Mouse (Mus musculus) adrenal gland, adult 18-20 months (tissue): ENCODE results near the gene Ccn2. TPM values are rescaled to one million over a fixed set of nuclear protein-coding genes. Genes with fewer than 3 reads are reported as not detected.
A peak's percentile ranks its signal among the peaks of the same experiment; 100 is the strongest.
"Not testable (repeated sequence)": the region's sequence is repeated elsewhere in the genome, so short reads cannot be mapped to it uniquely, and the experiment has no call there.

Experiments used
- DNase-seq, 2 experiments: peaks; one replicate each; pipeline ENCODE4 v3.0.0; 2021 to 2022; ENCODE audit warnings: low spot score in 2 of 2
- total RNA-seq, 2 experiments: library from RNA; stranded (reverse); gene quantifications; 1 replicate in 1 of 2; 2 replicates in 1 of 2; pipeline ENCODE4 v1.2.3; 2021

Gene Ccn2
- total RNA-seq, 2 experiments from 2014 or later: 109 to 111 TPM

DNA sequence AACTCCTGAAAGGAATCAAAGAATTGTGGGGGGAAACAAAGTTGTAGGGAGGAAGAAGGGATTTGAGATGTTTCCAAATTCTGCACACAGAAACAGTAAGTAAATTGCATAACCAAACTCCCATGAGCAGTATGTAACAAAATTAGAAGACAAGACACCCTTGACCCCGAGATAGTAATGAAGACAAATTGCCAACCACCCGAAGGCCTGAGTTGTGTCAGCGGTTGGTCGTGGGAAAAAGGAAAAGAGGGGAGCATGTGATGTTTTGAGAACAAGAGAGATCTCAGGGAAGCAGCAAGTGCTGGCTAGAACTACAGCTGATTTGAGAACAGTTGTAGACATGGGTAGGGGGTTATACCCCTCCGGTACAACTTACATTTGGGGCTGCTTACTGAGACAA is 4.6 kb downstream of the Ccn2 start:
- DNase-seq: no peak

DNA sequence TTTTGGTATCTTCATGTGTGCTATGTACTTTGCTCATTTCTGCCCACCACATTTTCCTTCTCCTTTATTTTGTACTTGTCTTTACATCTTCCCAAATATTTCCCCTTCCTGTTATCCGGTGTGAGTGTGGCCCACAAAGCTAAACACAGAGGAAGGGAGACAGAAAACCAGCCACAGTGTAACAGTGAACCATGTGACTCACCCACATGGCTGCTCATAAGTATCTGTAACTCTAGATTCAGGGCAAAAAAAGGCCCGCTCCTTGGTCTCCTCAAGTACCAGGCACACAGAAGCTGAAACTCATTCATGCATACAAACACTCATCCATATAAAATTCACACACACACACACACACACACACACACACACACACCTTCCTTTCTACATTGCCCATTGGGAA is 7.8 kb downstream of the Ccn2 start:
- no peak for DNase-seq

- no peak for DNase-seq
These were observed 8.5 kb downstream of the Ccn2 start for GRCm38 (mm10) chr10:24603727-24604126.

DNA sequence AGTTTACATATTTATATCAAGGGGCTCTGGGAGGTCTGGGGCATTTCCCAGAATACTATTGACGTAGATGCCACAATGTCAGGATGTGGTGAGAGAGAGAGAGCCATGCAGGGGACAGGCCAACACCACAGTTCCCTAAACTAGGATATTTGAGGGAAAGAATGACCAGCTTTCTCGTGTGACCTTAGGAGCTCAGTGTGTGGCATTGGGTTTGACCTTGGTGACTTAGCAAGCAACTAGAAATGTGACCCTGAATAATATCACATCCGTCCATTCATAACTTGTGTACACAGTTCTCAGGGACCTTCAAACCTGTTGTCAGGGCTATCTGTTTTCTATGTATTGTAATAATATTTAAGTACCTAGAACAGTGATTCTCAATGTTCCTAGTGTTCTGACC is 13.9 kb downstream of the Ccn2 start:
- DNase-seq: no peak

DNA sequence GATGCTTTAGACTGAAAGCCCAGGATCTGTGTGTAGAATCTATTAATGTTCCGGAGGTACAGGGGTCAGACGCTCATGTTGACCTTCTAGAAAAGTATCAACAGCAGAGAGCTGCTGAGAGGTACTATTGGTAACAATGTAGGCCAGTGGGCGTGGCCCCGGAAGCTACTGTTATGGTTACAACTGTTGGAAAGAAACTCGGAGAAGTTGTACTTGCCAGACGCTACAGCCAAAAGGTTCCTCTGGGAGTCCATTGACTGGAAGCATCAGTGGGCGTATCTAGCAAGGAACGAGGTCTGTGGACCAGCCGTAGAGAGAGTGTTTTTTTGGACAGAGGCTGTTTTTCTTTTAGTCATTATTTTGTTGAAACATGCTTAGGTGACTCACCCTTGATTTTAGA is 14.5 kb downstream of the Ccn2 start:
- no peak for DNase-seq

GRCm38 (mm10) chr10:24614726-24615125 is 19.5 kb downstream of the Ccn2 start:
- DNase-seq: no peak

GRCm38 (mm10) chr10:24615799-24616198 is 20.6 kb downstream of the Ccn2 start:
- no peak for DNase-seq

- not testable (repeated sequence) for DNase-seq
These were observed 21.3 kb downstream of the Ccn2 start for GRCm38 (mm10) chr10:24616572-24616971.

GRCm38 (mm10) chr10:24621572-24621971 is 26.3 kb downstream of the Ccn2 start:
- peak; percentile 73 to 76 for DNase-seq

GRCm38 (mm10) chr10:24622586-24622985 is 27.3 kb downstream of the Ccn2 start:
- DNase-seq: peak; percentile 77 to 79

- peak; percentile 81 to 84 for DNase-seq
These were observed 29.9 kb downstream of the Ccn2 start for GRCm38 (mm10) chr10:24625060-24625701.

GRCm38 (mm10) chr10:24627262-24627661 is 32.0 kb downstream of the Ccn2 start:
- DNase-seq: no peak

DNA sequence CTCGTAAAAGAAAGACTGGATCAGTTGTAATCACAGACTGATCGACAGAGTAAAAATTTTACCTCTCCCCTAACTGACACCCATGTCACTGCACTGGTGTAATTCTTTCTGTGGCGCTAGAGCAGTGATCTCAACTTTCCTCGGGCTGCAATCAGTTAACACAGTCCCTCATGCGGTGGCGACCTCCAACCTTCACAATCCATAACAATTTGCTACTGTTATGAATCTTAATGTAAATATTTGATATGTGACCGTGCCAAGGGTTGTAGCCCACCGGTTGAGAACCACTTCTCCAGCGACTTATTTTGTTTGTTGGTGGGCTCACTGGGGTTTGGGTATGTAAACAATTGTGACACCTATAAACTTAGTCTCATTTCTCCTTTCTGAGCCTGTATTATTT is 33.2 kb downstream of the Ccn2 start:
- DNase-seq: no peak

DNA sequence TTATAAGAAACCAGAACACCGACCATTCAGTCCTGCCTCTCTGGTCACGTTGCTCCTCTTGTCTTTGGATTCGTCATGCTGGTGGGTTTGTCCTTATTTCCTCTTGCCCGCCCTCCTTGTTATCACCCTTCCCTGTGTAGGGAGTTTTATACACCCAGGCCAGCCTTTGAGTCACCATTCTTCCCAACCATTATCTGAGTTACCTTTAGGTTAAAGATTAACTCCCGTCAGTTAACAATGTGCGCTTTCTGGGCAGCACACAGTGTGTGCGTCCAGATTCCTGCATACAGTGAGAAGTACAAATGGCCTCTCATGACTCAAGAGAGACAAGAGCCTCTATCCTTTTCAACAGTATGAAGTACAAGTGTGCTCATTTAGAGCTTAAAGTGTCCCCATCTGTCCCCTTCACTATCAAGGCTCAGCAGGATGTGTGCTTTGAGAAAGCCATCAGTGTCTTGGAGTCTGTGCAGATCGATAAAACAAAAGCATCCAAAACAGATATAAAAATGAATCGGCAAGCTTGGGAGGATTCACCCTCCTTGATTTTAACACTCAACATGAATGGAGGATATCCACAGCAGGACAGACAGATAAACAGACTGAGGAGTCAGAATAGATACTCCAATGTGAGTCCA is 34.0 kb downstream of the Ccn2 start:
- no peak for DNase-seq

DNA sequence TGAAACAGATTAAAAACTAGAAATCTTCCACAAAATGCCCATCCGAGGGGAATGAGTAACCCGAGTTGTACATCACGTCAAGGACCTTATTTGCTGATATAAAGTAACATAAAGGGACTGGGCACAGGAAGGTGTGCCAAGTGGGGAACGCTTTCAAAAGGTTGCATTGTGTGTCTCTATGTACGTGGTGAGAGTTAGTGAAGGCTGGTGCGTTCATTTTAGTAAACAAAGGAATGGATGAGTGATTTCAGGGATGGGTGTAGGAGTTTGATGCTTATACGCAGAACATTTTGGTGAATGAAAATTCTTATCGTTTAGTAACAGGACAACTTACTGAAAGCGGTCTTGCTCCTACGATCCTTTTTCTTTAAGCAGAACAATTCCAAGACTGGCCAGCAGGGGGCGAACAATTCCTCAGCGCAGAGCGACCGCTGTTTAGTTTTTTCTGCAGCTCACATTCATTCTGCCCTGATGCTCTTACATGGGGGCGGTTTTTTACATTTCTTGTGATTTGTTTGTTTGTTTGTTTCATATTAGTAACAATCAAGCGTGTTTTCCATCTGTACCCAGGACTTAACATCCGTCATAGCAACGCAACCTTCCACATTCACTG is 35.3 kb downstream of the Ccn2 start:
- DNase-seq: peak; percentile 66 to 77

- no peak for DNase-seq
These were observed 35.9 kb downstream of the Ccn2 start for GRCm38 (mm10) chr10:24631122-24631521.

GRCm38 (mm10) chr10:24634288-24634687 is 39.0 kb downstream of the Ccn2 start:
- DNase-seq: no peak

DNA sequence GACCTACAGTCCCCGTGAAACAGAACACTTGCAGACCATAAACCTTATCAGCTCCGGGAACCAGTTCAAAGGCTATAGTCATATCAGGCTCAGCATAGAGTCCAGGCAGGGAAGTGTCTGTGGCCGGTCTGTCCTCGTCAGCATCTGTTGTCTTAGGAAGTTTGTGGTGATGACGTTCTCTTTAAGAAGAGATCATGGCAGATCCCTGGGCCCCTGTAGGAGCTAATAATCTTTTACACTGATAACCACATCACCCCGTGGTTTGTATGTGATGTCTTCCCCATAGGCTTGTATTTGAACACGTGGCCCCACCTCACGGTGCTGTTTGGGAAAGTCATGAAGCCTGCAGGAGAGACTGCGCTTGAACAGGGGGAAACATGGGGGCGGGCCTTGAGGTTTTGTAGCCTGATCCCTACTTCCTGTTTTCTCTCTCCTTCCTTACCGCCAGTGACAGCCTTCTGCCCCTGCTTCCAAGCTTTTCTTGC is 40.1 kb downstream of the Ccn2 start:
- DNase-seq: no peak

DNA sequence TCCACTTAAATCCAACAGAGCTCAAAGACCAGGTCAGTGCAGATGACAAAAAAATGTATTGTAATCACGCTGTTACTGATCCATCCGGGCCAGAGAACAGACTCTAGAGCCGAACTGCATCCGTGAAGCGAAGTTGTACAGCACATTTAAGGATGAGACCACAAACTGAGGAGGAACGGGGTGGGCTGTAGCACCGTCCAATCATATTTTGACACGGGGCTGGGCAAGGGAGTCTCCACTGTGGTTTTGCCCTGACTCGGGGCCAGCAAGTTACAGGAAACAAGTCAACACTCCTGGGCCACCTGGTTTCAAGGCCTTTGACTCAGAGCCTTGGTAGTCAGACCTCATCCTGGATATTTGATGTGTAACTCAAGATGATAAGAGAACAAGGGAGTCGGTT is 40.6 kb downstream of the Ccn2 start:
- DNase-seq: no peak

DNA sequence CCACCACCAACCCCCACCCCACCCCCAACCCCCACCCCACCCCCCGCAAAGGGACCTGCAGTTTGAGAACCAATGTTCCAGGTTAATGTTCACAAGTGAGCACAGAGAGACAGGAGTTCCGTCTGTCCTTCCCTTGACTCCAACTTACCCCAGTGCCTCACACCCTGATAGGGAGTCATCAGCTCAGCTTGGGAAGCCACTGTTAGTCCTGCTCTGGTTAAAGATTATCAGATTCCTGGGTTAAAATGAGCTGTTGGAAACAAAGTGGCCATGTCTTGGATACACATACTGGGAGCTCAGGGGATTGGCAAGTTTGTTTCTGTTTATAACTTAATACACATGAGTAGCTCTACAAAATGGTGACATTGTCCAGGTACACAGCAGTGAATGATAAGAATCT is 41.7 kb downstream of the Ccn2 start:
- DNase-seq: no peak

DNA sequence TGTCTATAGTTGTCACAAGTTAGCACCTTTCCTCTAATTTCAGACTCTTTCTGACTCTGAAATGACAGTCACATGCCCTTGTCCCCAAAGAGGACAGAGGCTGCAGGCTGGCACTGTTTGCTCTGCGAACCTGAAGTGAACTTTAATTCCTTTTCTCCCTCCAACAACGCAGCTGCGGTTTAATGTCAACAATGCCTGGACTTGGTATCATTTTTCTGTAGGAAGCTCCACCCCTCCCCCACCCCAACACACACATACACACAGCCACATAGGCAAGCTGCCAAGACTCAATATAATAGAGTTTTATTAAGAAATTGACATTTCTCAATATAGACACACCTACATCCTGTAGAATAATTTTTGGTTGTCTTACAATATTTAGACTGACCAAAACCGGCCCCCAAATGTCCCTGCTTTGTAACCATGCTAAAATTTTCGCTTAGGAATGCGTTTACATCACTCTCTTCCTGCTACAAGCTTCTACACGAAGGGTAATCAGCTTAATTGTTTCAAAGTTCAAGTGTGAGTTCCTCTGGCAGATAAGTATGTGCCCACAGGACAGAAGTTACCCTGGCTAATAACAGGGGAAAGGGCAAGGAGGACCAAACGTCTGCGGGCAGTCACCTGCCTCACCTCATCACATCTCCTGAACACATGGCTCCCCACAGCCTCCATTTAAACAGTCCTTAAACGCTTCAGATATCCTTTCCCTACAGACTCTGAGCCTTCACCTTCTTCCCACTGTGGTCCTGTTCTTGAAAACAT is 43.2 kb downstream of the Ccn2 start:
- no peak for DNase-seq

DNA sequence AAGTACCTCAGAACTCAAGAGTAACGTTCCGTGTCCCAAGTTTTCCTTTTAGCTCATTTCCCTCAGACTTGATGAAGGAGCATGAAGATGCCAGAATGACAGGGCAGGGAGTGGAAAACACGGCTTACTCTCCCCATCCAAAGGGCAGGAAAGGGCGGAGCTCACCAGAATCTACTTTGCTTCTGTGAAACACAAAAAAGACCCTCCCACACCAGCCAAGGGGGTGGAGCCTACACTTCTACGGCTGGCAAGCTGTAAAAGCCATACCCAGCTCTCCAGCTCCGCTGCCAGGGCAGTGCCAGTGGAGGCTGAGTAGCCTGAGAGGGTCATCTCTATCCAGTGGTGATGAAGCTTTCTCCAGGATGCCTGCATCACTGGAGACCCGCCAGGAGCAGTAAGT is 44.4 kb downstream of the Ccn2 start:
- DNase-seq: no peak
